Mouse (Mus musculus): Measurements from ENCODE around the gene Gys2. TPM values are rescaled to one million over a fixed set of nuclear protein-coding genes. Genes with fewer than 3 reads are reported as not detected.
"Not testable (repeated sequence)": the region's sequence is repeated elsewhere in the genome, so short reads cannot be mapped to it uniquely, and the experiment has no call there.

The Gys2 gene
- polyA plus RNA-seq, 1 experiment from 2014 or later: 0.08 TPM

DNA sequence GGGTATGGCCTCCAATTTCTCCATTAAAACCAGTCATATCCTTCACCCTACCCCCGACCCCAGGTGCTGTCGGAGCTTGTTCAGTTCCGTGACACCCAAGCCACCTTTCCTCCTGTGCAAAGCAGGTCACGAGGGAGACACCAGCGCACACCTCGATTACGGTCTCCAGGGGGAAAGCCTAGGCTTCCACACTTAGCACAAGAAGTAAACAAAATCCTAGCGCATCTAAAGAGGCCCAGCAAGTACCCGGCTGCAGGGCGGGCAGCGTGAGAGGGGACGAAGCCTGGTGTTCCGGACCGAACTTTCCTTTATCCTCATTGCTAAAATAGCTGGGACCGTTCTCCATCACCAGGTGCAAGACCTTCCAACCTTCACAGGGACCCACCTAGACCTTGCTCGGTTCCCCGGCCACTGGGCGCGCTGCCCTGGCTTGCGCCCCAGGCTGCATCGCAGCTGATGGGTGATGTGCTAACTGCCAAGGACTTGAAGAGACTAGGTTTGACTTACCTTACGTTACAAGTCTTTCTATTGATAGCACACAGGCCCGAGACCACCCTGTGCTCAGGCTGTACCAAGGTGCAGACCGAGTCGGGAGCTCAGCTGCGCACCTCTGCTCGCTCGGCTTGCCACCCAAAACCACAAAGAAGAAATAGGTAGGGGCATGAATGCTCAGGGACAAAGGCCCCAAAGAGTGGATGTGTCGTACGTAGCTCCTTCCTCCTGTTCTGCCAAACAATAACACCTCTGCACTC lies 34.3 kb upstream of the Gys2 start:
- peak; percentile 84 for ATAC-seq
- H3K4me3 ChIP-seq (ENCODE audit: low read length): peak overlapping the region; percentile 49
- H3K36me3 ChIP-seq (ENCODE audit: control insufficient read depth, insufficient read depth, low read length): no peaks in the 10 kb centered on the region; the same call in 1 of the 2 replicates
- H3K4me2 ChIP-seq (ENCODE audit: low read length): peak overlapping the region; percentile 85
- H3K4me1 ChIP-seq (ENCODE audit: control insufficient read depth, insufficient read depth, low read depth, low read length): peaks cover 19% of the 10 kb centered on the region
- peak overlapping the region; percentile 75 for H3K27ac ChIP-seq (ENCODE audit: low read depth, low read length)
- peak overlapping the region; percentile 77 for H3K9ac ChIP-seq (ENCODE audit: low read depth, low read length)
- under 1% methylated on average over 30 of the region's 30 CpGs for WGBS
- H3K27me3 ChIP-seq (replicated peaks; ENCODE audit: control insufficient read depth, insufficient read depth, low read length): peaks cover 2% of the 10 kb centered on the region
- no peaks in the 10 kb centered on the region for H3K9me3 ChIP-seq (ENCODE audit: control insufficient read depth, low read length)

- Histone ChIP-seq H3K9me3 (ENCODE audit: control insufficient read depth, low read length) (no peaks in the 10 kb centered on the region), H3K9ac (ENCODE audit: low read depth, low read length) (peak overlapping the region; percentile 77), H3K36me3 (ENCODE audit: control insufficient read depth, insufficient read depth, low read length) (peaks cover 1% of the 10 kb centered on the region; the same call in 1 of the 2 replicates), H3K4me3 (ENCODE audit: low read length) (peak overlapping the region; percentile 49), H3K4me2 (ENCODE audit: low read length) (peak overlapping the region; percentile 85), H3K27ac (ENCODE audit: low read depth, low read length) (no peak overlapping the region), H3K27me3 (replicated peaks; ENCODE audit: control insufficient read depth, insufficient read depth, low read length) (peaks cover 2% of the 10 kb centered on the region), H3K4me1 (ENCODE audit: control insufficient read depth, insufficient read depth, low read depth, low read length) (peaks cover 19% of the 10 kb centered on the region)
- ATAC-seq: no peak
- WGBS: 4% methylated on average over 10 of the region's 10 CpGs
These were observed 33.6 kb upstream of the Gys2 start for GRCm38 (mm10) chr6:142506338-142507032.

- no peak overlapping the region for H3K27ac ChIP-seq (ENCODE audit: low read depth, low read length)
- H3K27me3 ChIP-seq (replicated peaks; ENCODE audit: control insufficient read depth, insufficient read depth, low read length): no peaks in the 10 kb centered on the region
- peaks cover 18% of the 10 kb centered on the region for H3K4me1 ChIP-seq (ENCODE audit: control insufficient read depth, insufficient read depth, low read depth, low read length)
- peaks cover 15% of the 10 kb centered on the region for H3K36me3 ChIP-seq (ENCODE audit: control insufficient read depth, insufficient read depth, low read length)
- ATAC-seq: no peak
- WGBS: 73% methylated on average over 8 of the region's 8 CpGs
- no peak overlapping the region for H3K4me2 ChIP-seq (ENCODE audit: low read length)
- no peak overlapping the region for H3K9ac ChIP-seq (ENCODE audit: low read depth, low read length)
- H3K4me3 ChIP-seq (ENCODE audit: low read length): no peak overlapping the region
- no peaks in the 10 kb centered on the region for H3K9me3 ChIP-seq (ENCODE audit: control insufficient read depth, low read length)
These were observed 30.7 kb upstream of the Gys2 start for GRCm38 (mm10) chr6:142503601-142504000.

DNA sequence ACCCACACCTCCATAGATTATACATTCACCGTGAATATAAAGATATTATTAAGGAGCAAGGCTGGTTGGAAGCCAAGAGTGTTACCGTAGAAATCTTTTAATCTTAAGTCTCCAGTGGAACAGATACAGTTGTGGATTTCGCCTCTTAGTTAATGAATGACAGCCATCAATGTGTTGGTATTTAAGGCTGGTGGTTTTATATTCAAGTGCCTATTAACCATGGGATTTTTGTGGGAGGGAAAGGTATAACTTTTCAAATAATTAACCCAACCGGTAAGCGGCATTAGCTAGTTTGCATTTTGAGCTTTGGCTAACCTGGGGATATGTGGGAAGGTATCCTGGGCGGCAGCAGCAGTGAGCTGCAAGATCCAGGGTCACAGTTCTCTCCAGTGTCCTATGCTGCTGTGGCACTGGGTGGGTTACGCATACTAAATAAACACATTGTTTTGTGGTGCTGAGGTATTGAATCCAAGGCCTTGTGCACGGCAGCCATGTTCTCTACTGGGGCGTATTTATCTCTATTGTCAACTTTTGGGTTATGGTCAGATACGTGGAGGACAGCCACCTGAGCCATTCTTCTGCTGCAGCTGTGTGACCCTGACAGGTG lies 29.7 kb upstream of the Gys2 start:
- ATAC-seq: no peak
- peaks cover 12% of the 10 kb centered on the region for H3K4me1 ChIP-seq (ENCODE audit: control insufficient read depth, insufficient read depth, low read depth, low read length)
- no peaks in the 10 kb centered on the region for H3K27me3 ChIP-seq (replicated peaks; ENCODE audit: control insufficient read depth, insufficient read depth, low read length)
- H3K9me3 ChIP-seq (ENCODE audit: control insufficient read depth, low read length): no peaks in the 10 kb centered on the region
- H3K9ac ChIP-seq (ENCODE audit: low read depth, low read length): no peak overlapping the region
- 84% methylated on average over 10 of the region's 10 CpGs for WGBS
- H3K4me3 ChIP-seq (ENCODE audit: low read length): no peak overlapping the region
- H3K27ac ChIP-seq (ENCODE audit: low read depth, low read length): no peak overlapping the region
- peaks cover 25% of the 10 kb centered on the region for H3K36me3 ChIP-seq (ENCODE audit: control insufficient read depth, insufficient read depth, low read length)
- no peak overlapping the region for H3K4me2 ChIP-seq (ENCODE audit: low read length)

DNA sequence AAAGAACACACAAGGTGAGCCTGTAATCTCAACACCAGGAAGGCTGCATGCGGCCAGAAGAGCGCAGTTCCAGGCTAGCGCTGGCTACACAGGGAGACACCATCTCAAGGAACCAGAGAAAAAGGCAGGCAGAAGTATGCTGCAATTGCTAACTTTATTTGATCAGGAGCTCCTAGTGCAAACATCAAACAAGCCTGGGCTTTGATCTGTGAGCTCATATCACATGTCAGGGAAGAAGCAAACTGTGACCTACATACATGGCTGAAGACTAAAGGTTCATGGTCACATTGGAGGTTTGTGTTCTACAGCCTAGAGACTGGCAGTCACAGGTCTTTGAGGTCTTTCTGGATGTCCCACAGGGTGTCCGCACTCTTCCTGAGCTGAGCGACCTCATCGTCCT lies 17.2 kb upstream of the Gys2 start:
- ATAC-seq; H3K4me3 ChIP-seq (ENCODE audit: low read length); H3K27me3 ChIP-seq (replicated peaks; ENCODE audit: control insufficient read depth, insufficient read depth, low read length); H3K4me1 ChIP-seq (ENCODE audit: control insufficient read depth, insufficient read depth, low read depth, low read length); H3K4me2 ChIP-seq (ENCODE audit: low read length); H3K27ac ChIP-seq (ENCODE audit: low read depth, low read length); H3K9ac ChIP-seq (ENCODE audit: low read depth, low read length); H3K9me3 ChIP-seq (ENCODE audit: control insufficient read depth, low read length): not testable (repeated sequence)
- H3K36me3 ChIP-seq (ENCODE audit: control insufficient read depth, insufficient read depth, low read length): peaks cover 44% of the 10 kb centered on the region
- 94% methylated on average over 6 of the region's 6 CpGs for WGBS

GRCm38 (mm10) chr6:142487638-142488037 lies 14.7 kb upstream of the Gys2 start:
- peaks cover 29% of the 10 kb centered on the region for H3K36me3 ChIP-seq (ENCODE audit: control insufficient read depth, insufficient read depth, low read length)

GRCm38 (mm10) chr6:142485478-142486123 lies 12.7 kb upstream of the Gys2 start:
- WGBS: 83% methylated on average over 4 of the region's 4 CpGs
- Histone ChIP-seq H3K9me3 (ENCODE audit: control insufficient read depth, low read length) (no peaks in the 10 kb centered on the region), H3K4me1 (ENCODE audit: control insufficient read depth, insufficient read depth, low read depth, low read length) (no peaks in the 10 kb centered on the region), H3K27me3 (replicated peaks; ENCODE audit: control insufficient read depth, insufficient read depth, low read length) (no peaks in the 10 kb centered on the region), H3K4me3 (ENCODE audit: low read length) (no peak overlapping the region), H3K36me3 (ENCODE audit: control insufficient read depth, insufficient read depth, low read length) (peaks cover 22% of the 10 kb centered on the region), H3K9ac (ENCODE audit: low read depth, low read length) (no peak overlapping the region), H3K4me2 (ENCODE audit: low read length) (no peak overlapping the region), H3K27ac (ENCODE audit: low read depth, low read length) (no peak overlapping the region)
- no peak for ATAC-seq

More at GRCm38 (mm10) chr6:142487638-142488037, 14.7 kb upstream of the Gys2 start:
- no peak for ATAC-seq
- Histone ChIP-seq H3K27me3 (replicated peaks; ENCODE audit: control insufficient read depth, insufficient read depth, low read length) (no peaks in the 10 kb centered on the region), H3K9me3 (ENCODE audit: control insufficient read depth, low read length) (no peaks in the 10 kb centered on the region), H3K4me3 (ENCODE audit: low read length) (no peak overlapping the region), H3K4me2 (ENCODE audit: low read length) (no peak overlapping the region), H3K27ac (ENCODE audit: low read depth, low read length) (no peak overlapping the region), H3K4me1 (ENCODE audit: control insufficient read depth, insufficient read depth, low read depth, low read length) (no peaks in the 10 kb centered on the region), H3K9ac (ENCODE audit: low read depth, low read length) (no peak overlapping the region)
- 86% methylated on average over 9 of the region's 9 CpGs for WGBS

DNA sequence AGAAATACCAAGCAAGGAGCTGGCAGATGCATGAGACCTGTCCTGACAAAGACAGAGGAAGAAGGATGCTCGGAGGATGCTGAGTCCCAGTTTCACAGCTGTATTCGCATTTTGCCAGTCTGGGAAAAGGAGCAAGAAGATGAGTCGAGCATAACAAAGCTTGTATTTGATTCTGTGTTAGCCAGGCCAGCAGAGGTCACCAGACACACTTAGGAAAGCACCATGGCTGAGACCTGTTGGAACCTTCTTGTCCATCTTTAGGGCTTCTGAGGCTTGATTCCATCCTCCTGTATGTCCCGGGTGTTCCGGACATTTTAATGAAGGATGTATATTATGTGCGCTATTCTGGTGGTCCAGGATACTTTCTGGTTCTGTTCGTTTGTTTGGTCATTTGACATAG lies 4.3 kb upstream of the Gys2 start:
- H3K4me2 ChIP-seq (ENCODE audit: low read length): no peak overlapping the region
- no peak overlapping the region for H3K4me3 ChIP-seq (ENCODE audit: low read length)
- no peaks in the 10 kb centered on the region for H3K4me1 ChIP-seq (ENCODE audit: control insufficient read depth, insufficient read depth, low read depth, low read length)
- no peak overlapping the region for H3K27ac ChIP-seq (ENCODE audit: low read depth, low read length)
- H3K36me3 ChIP-seq (ENCODE audit: control insufficient read depth, insufficient read depth, low read length): no peaks in the 10 kb centered on the region
- H3K9ac ChIP-seq (ENCODE audit: low read depth, low read length): no peak overlapping the region
- no peaks in the 10 kb centered on the region for H3K27me3 ChIP-seq (replicated peaks; ENCODE audit: control insufficient read depth, insufficient read depth, low read length)
- no peak for ATAC-seq
- 83% methylated on average over 7 of the region's 7 CpGs for WGBS
- H3K9me3 ChIP-seq (ENCODE audit: control insufficient read depth, low read length): no peaks in the 10 kb centered on the region

DNA sequence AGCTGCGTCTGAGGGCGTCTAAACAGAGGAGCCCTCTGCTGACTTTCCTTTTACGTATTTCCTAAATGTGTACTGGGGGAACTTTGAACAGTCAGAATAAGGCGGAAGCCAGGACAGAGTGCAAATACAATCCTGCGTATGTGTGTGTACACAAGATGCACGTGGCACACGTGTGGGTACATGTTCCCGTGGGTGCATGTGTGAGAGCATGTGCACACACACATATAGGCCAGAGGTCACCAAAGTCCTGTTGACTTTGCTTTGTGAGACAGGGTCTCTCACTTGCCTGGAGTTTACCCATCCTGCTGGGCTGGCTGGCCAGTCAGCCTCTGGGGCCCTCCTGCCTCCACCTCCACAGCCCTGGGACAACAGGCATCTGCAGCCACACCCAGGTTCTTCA lies 1.8 kb downstream of the Gys2 start:
- WGBS: 86% methylated on average over 8 of the region's 8 CpGs
- H3K4me2 ChIP-seq (ENCODE audit: low read length): no peak overlapping the region
- no peaks in the 10 kb centered on the region for H3K27me3 ChIP-seq (replicated peaks; ENCODE audit: control insufficient read depth, insufficient read depth, low read length)
- no peak overlapping the region for H3K27ac ChIP-seq (ENCODE audit: low read depth, low read length)
- H3K9me3 ChIP-seq (ENCODE audit: control insufficient read depth, low read length): no peaks in the 10 kb centered on the region
- no peak for ATAC-seq
- no peak overlapping the region for H3K4me3 ChIP-seq (ENCODE audit: low read length)
- H3K9ac ChIP-seq (ENCODE audit: low read depth, low read length): no peak overlapping the region
- H3K36me3 ChIP-seq (ENCODE audit: control insufficient read depth, insufficient read depth, low read length): no peaks in the 10 kb centered on the region
- H3K4me1 ChIP-seq (ENCODE audit: control insufficient read depth, insufficient read depth, low read depth, low read length): no peaks in the 10 kb centered on the region

Measured in hindbrain, embryonic 16.5 days (tissue).